Mouse (Mus musculus) kidney, embryonic 16.5 days (tissue): ENCODE measurements around the gene Trpv3. TPM values are rescaled to one million over a fixed set of nuclear protein-coding genes. Genes with fewer than 3 reads are reported as not detected.

Experiments used
- ATAC-seq: fragments of 200-750 bp; cut with Nextera tagmentation; 2 replicates; pipeline ENCODE4 v1.8.0; 2017; ENCODE audit warnings: moderate TSS enrichment; ENCODE audit not compliant: low FRiP score, low TSS enrichment
- H3K27ac ChIP-seq: fragments of 300-500 bp; sonication (generic); 2 replicates; pipeline ENCODE4 v1.5.1; 2014; ENCODE audit warnings: low read length
- H3K27me3 ChIP-seq: fragments of 300-500 bp; sonication (generic); 2 replicates; pipeline ENCODE4 v1.6.1; 2014; ENCODE audit warnings: low read length, control low read depth, mixed read lengths; ENCODE audit not compliant: insufficient read depth
- H3K36me3 ChIP-seq: fragments of 300-500 bp; sonication (generic); 2 replicates; pipeline ENCODE4 v1.6.1; 2014; ENCODE audit warnings: low read length, control low read depth, mixed read lengths; ENCODE audit not compliant: insufficient read depth
- H3K4me1 ChIP-seq: fragments of 300-500 bp; sonication (generic); 2 replicates; pipeline ENCODE4 v1.6.1; 2014; ENCODE audit warnings: low read length, control low read depth, mixed read lengths; ENCODE audit not compliant: insufficient read depth
- H3K4me2 ChIP-seq: fragments of 300-500 bp; sonication (generic); replicated peaks from 2 replicates; pipeline ENCODE4 v1.6.1; 2014; ENCODE audit warnings: low read depth, low read length
- H3K4me3 ChIP-seq: fragments of 300-500 bp; sonication (generic); 2 replicates; pipeline ENCODE4 v1.5.1; 2014; ENCODE audit warnings: mild to moderate bottlenecking, low read length
- H3K9ac ChIP-seq: fragments of 300-500 bp; sonication (generic); replicated peaks from 2 replicates; pipeline ENCODE4 v1.6.1; 2014; ENCODE audit warnings: low read length
- H3K9me3 ChIP-seq: fragments of 300-500 bp; sonication (generic); 2 replicates; pipeline ENCODE4 v1.6.1; 2016; ENCODE audit warnings: low read length, control low read depth
- WGBS: fragments of 180-500 bp; shearing (Covaris S2); extraction: QIAGEN DNeasy Blood & Tissue Kit; methylation state at CpG from one replicate; pipeline ENCODE4 v1.1.7; 2014; 5-methylcytosine and 5-hydroxymethylcytosine counted together
- polyA plus RNA-seq: library from polyadenylated mRNA; unstranded; fragments of >200 nt; fragmentation: Nextera tagmentation; extraction: Ambion mirVana; gene quantifications from 2 replicates; pipeline ENCODE4 v1.2.1, GENCODE M21; 2015

Trpv3 gene
- polyA plus RNA-seq, 1 experiment from 2014 or later, result 0.21 TPM

DNA sequence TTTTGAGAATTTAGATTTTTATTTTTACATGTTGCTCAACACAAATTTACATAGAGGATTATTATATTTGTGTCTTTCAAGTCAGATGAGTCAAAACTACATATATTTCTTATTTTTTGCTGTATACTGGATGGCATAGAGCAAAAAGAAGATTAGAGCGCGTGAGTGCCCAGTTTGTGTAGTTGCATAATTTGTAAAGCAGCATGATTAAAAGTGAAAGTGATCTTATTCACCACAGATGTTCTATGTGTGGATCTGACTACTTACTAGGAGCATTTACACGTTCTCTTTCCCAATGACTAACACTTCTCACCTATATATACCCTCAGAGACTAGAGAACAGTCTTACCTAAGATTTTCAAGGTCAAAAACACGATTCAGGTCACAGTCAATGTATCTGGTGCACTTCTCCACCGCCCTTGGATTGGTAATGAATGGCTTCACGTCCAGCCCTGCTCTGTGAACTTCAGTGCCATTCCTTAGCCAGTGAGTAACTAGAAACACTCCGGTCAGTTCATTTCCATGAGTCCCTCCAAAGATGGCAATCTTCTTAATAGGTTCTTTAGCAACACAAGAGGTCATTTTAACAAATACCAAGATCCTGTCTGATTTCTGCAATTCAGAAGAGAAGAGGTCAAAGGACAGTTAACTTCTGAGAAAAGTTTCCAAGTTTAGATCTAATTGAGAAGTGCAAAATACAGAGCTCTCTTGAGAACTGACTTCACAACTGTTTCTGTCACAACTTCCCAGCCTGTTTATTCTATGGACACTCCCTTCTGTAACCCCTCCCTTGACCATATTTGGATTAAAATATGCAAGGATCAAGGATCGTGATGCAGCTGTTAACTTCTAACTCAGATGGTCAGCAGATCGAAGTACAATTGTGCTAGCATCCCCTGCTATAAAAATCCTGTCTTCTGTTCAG is 57.0 kb downstream of the Trpv3 start:
- peak overlapping the region; percentile 56; the same call in 1 of the 2 replicates for H3K27ac ChIP-seq
- no peaks in the 10 kb centered on the region for H3K36me3 ChIP-seq
- no peaks in the 10 kb centered on the region for H3K9me3 ChIP-seq
- ATAC-seq, result no peak
- WGBS, result 60% methylated on average over 9 of the region's 9 CpGs
- no peak overlapping the region for H3K9ac ChIP-seq
- peaks cover 11% of the 10 kb centered on the region; the same call in 1 of the 2 replicates for H3K4me1 ChIP-seq
- no peak overlapping the region for H3K4me2 ChIP-seq
- peak overlapping the region; percentile 20 for H3K4me3 ChIP-seq
- H3K27me3 ChIP-seq, result no peaks in the 10 kb centered on the region

DNA sequence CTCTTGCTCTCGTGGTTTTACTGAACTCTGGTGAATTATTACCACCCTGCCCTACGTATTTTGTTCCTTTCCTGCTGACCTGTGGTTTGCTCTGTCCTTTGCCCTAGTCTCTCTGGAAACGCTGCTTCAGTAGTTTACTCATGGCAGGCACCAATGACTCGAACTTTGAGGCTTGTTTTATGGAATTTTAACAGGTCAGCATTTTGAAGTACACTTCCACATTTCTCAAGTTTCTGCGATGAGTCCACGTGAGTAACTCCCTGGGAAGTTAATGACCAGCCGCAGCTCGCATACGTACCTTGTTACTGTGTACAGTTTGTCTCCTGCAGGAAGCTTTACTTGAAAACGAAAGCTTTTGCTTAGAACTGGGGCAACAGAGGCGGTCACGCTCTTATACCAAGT is 59.3 kb downstream of the Trpv3 start:
- WGBS, result 9% methylated on average over 12 of the region's 12 CpGs

DNA sequence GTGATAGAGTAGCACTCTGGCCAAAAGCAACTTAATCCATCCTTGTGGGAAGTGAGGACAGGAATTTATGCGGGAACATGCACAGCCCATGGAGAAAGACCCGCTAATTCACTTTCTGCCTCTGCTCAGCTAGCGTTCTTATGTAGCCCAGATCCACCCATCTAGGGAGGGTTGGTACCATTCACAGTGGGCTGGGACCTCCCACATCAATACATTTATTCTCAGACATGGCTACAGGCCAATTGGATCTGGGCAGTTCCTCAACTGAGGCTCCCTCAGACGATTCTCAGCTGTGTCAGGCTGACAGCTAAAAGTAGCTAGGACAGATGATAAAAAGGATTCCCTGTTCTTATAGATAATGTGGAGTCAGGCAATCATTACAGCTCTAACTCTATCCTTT is 60.2 kb downstream of the Trpv3 start:
- Histone ChIP-seq H3K9me3 (peaks cover 3% of the 10 kb centered on the region; the same call in 1 of the 2 replicates), H3K27ac (peak overlapping the region; percentile 34), H3K9ac (no peak overlapping the region), H3K4me2 (no peak overlapping the region), H3K36me3 (no peaks in the 10 kb centered on the region), H3K4me1 (peaks cover 11% of the 10 kb centered on the region; the same call in 1 of the 2 replicates), H3K4me3 (no peak overlapping the region), H3K27me3 (no peaks in the 10 kb centered on the region)
- 58% methylated on average over 4 of the region's 4 CpGs for WGBS
- no peak for ATAC-seq

More for the DNA sequence above, 59.3 kb downstream of the Trpv3 start:
- peaks cover 11% of the 10 kb centered on the region; the same call in 1 of the 2 replicates for H3K4me1 ChIP-seq
- no peaks in the 10 kb centered on the region for H3K27me3 ChIP-seq
- no peaks in the 10 kb centered on the region for H3K36me3 ChIP-seq
- H3K27ac ChIP-seq, result peak overlapping the region; percentile 34
- ATAC-seq, result peak; percentile 94
- H3K4me2 ChIP-seq, result peak overlapping the region; percentile 42
- H3K9ac ChIP-seq, result 0 out of 2 replicates have a peak overlapping the region, but pooled peaks have one; percentile 3
- peaks cover 3% of the 10 kb centered on the region; the same call in 1 of the 2 replicates for H3K9me3 ChIP-seq
- peak overlapping the region; percentile 29 for H3K4me3 ChIP-seq

DNA sequence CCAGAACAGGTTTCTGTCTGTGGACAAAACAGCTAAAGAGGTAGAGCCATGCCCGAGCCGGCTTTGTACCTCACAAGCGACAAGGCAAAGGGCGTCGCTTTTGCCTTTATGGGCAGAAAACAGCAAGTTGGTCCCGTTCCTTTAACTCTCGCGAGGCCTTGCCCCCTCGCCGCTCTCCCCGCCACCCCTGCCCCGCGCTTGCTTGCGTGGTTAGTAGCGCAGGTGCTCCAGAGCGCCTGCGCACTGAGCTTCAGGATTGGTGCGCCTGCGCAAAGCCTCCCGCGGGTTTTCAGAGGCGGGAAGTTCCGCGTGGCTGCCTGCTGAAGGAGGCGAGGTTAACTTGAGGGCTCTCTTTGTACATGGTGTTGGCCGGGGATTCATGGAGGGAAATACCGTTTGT is 62.3 kb downstream of the Trpv3 start, which contains the start of the genes Aspa, Gm49340 and Spata22:
Gene Aspa (minus strand): TSS at position 155 of the 400 bp plus-strand sequence.
Gene Gm49340 (plus strand): TSS at position 300 of the 400 bp plus-strand sequence.
Gene Spata22 (plus strand): TSS at position 300 of the 400 bp plus-strand sequence.
- no peaks in the 10 kb centered on the region for H3K27me3 ChIP-seq
- H3K4me2 ChIP-seq, result no peak within 1 kb of the TSS
- no peak within 1 kb of the TSS for H3K27ac ChIP-seq
- H3K4me1 ChIP-seq, result peaks cover 11% of the 10 kb centered on the region; the same call in 1 of the 2 replicates
- no peak within 1 kb of the TSS for H3K9ac ChIP-seq
- peaks cover 3% of the 10 kb centered on the region; the same call in 1 of the 2 replicates for H3K9me3 ChIP-seq
- H3K36me3 ChIP-seq, result no peaks in the 10 kb centered on the region
- ATAC-seq, result no peak
- 79% methylated on average over 27 of the region's 27 CpGs for WGBS
- no peak within 1 kb of the TSS for H3K4me3 ChIP-seq

DNA sequence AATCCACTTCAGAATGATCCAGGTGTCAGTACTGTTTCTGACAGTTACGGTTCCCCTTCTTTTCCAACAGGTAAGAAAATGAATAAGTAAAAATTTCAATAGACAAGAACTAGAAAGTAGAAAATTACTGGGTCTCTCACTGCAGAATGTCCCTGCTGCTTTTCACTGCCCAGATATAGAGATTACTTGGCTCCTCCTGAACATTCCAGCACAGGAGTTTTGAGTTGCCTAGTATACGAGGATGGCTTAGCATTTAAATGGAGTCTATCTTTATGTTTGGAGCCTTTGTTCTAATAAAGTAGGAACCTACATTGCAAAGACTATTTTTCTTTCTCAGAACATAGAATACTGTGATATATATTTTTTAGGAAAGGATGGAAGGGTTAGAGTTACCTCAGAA is 66.2 kb downstream of the Trpv3 start:
- H3K27me3 ChIP-seq, result no peaks in the 10 kb centered on the region
- H3K4me3 ChIP-seq, result no peak overlapping the region
- no peak for ATAC-seq
- no peak overlapping the region for H3K9ac ChIP-seq
- no peaks in the 10 kb centered on the region for H3K4me1 ChIP-seq
- 76% methylated on average over 2 of the region's 2 CpGs for WGBS
- H3K4me2 ChIP-seq, result no peak overlapping the region
- H3K36me3 ChIP-seq, result no peaks in the 10 kb centered on the region
- peaks cover 3% of the 10 kb centered on the region; the same call in 1 of the 2 replicates for H3K9me3 ChIP-seq
- H3K27ac ChIP-seq, result no peak overlapping the region

DNA sequence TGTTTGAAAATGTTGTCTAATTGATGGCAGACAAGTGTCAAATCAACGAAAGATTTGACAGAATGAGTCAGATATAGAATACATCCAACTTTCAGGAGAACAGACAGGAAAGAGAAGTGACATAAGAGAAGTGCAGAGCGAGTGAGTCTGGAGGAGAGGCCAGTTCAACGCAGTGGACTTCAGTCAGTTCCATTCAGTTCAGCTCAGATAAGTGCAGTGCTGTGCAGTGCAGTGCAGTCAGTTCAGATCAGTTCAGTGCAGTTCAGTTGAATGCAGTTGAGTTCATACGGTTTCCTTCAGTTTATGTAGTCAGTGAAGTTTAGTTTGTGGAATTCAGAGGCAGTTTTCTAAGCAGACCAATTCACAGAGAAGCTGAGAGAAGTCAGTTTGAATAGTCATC is 69.7 kb downstream of the Trpv3 start:
- Histone ChIP-seq H3K4me3 (no peak overlapping the region), H3K27me3 (no peaks in the 10 kb centered on the region), H3K27ac (no peak overlapping the region), H3K9ac (no peak overlapping the region), H3K4me2 (no peak overlapping the region), H3K36me3 (no peaks in the 10 kb centered on the region), H3K4me1 (no peaks in the 10 kb centered on the region), H3K9me3 (no peaks in the 10 kb centered on the region)
- WGBS, result 80% methylated on average over 4 of the region's 4 CpGs
- ATAC-seq, result no peak

Other genes with a start within 250 kb of the Trpv3 start
- gene Camkk1, start 248.4 kb upstream of the Trpv3 start, polyA plus RNA-seq, result 7.4 and 7.7 TPM in 2 replicates
- gene Ncbp3, start 219.6 kb upstream of the Trpv3 start, polyA plus RNA-seq, result 11.1 and 12.7 TPM in 2 replicates
- gene Itgae, start 176.8 kb upstream of the Trpv3 start, polyA plus RNA-seq, result 0.24 and 0.44 TPM in 2 replicates
- gene Haspin, start 129.1 kb upstream of the Trpv3 start, polyA plus RNA-seq, result 16.9 and 18.5 TPM in 2 replicates
- gene P2rx5, start 107.0 kb upstream of the Trpv3 start, polyA plus RNA-seq, result 0.81 TPM in 2 replicates
- 121 and 123 TPM in 2 replicates for gene Emc6, start 90.4 kb upstream of the Trpv3 start, polyA plus RNA-seq
- gene Tax1bp3, start 90.3 kb upstream of the Trpv3 start, polyA plus RNA-seq, result 231 and 251 TPM in 2 replicates
- 21.5 and 22.4 TPM in 2 replicates for gene Ctns, start 68.3 kb upstream of the Trpv3 start, polyA plus RNA-seq
- 2.4 and 2.6 TPM in 2 replicates for gene Shpk, start 67.9 kb upstream of the Trpv3 start, polyA plus RNA-seq
- 0.24 TPM in 1 of 2 replicates, not detected in the other for gene Trpv1, start 33.1 kb upstream of the Trpv3 start, polyA plus RNA-seq
- 30.8 and 32.0 TPM in 2 replicates for gene Aspa, start 62.2 kb downstream of the Trpv3 start, polyA plus RNA-seq
- gene Gm49340, start 62.4 kb downstream of the Trpv3 start, polyA plus RNA-seq, result not detected in 2 replicates
- gene Spata22, start 62.4 kb downstream of the Trpv3 start, polyA plus RNA-seq, result 0.27 and 0.29 TPM in 2 replicates
- not detected in 2 replicates for gene Olfr20, start 83.4 kb downstream of the Trpv3 start, polyA plus RNA-seq
- not detected in 2 replicates for gene Olfr376, start 103.9 kb downstream of the Trpv3 start, polyA plus RNA-seq
- gene Olfr1, start 132.2 kb downstream of the Trpv3 start, polyA plus RNA-seq, result not detected in 2 replicates
- gene Olfr378, start 161.1 kb downstream of the Trpv3 start, polyA plus RNA-seq, result not detected in 2 replicates
- not detected in 2 replicates for gene Olfr380, start 190.1 kb downstream of the Trpv3 start, polyA plus RNA-seq
- gene Olfr381, start 224.2 kb downstream of the Trpv3 start, polyA plus RNA-seq, result not detected in 2 replicates
- not detected in 2 replicates for gene Olfr382, start 249.8 kb downstream of the Trpv3 start, polyA plus RNA-seq